Mouse (Mus musculus) ES-Bruce4 (cell line): ENCODE measurements around the gene Sept12. TPM values are rescaled to one million over a fixed set of nuclear protein-coding genes. Genes with fewer than 3 reads are reported as not detected.

Source experiments
- H3K27ac ChIP-seq: 2 replicates; pipeline ENCODE4 v1.5.1; 2012; ENCODE audit warnings: low read length, inconsistent platforms; ENCODE audit not compliant: insufficient read depth
- H3K27me3 ChIP-seq: 2 replicates; pipeline ENCODE4 v1.6.1; 2012; ENCODE audit warnings: mild to moderate bottlenecking, low read length, inconsistent platforms; ENCODE audit not compliant: control insufficient read depth, poor library complexity, insufficient read depth, severe bottlenecking
- H3K36me3 ChIP-seq: 2 replicates; pipeline ENCODE4 v1.6.1; 2012; ENCODE audit warnings: inconsistent platforms, mild to moderate bottlenecking, low read length, moderate library complexity; ENCODE audit not compliant: control insufficient read depth, poor library complexity, insufficient read depth, severe bottlenecking
- H3K4me1 ChIP-seq: one replicate; pipeline ENCODE4 v1.8.1; 2011; ENCODE audit warnings: low read length; ENCODE audit not compliant: control insufficient read depth, insufficient read depth
- H3K4me3 ChIP-seq: 2 replicates; pipeline ENCODE4 v1.5.1; 2011; ENCODE audit warnings: low read depth, mild to moderate bottlenecking, low read length
- H3K9ac ChIP-seq: 2 replicates; pipeline ENCODE4 v1.6.1; 2012; ENCODE audit warnings: low read depth, mild to moderate bottlenecking, inconsistent platforms; ENCODE audit not compliant: poor library complexity, severe bottlenecking
- H3K9me3 ChIP-seq: replicated peaks from 2 replicates; pipeline ENCODE4 v1.6.1; 2012; ENCODE audit warnings: mild to moderate bottlenecking, low read length, inconsistent platforms; ENCODE audit not compliant: control insufficient read depth, poor library complexity, insufficient read depth, severe bottlenecking
- CTCF ChIP-seq: IDR thresholded peaks from one replicate; pipeline ENCODE4 v1.8.1; 2011; ENCODE audit warnings: low read depth, low read length
- EP300 ChIP-seq: IDR thresholded peaks from 2 replicates; pipeline ENCODE4 v1.6.1; 2011; ENCODE audit warnings: low read depth, low read length; ENCODE audit not compliant: insufficient read depth
- POLR2A ChIP-seq: IDR thresholded peaks from one replicate; pipeline ENCODE4 v1.8.1; 2011; ENCODE audit warnings: low read length; ENCODE audit not compliant: insufficient read depth
- polyA plus RNA-seq: library from polyadenylated mRNA; stranded (reverse); fragments of >200 nt; gene quantifications from 2 replicates; pipeline ENCODE4 v1.2.4, GENCODE M21; 2011; ENCODE audit warnings: low read depth; ENCODE audit not compliant: missing spikeins, insufficient read depth, insufficient read length

Gene Sept12
- polyA plus RNA-seq, 1 experiment, result not detected

GRCm38 (mm10) chr16:5008076-5008475 is 10.4 kb upstream of the Sept12 start:
- peaks cover 4% of the 10 kb centered on the region for H3K4me1 ChIP-seq
- no peaks in the 10 kb centered on the region for H3K9me3 ChIP-seq
- H3K27me3 ChIP-seq, result no peaks in the 10 kb centered on the region
- H3K36me3 ChIP-seq, result no peaks in the 10 kb centered on the region
- TF ChIP-seq POLR2A (no peak), EP300 (no peak), CTCF (no peak)
- no peak overlapping the region for H3K9ac ChIP-seq
- H3K4me3 ChIP-seq, result no peak overlapping the region
- no peak overlapping the region for H3K27ac ChIP-seq

- TF ChIP-seq POLR2A (no peak), EP300 (no peak), CTCF (no peak)
- Histone ChIP-seq H3K36me3 (no peaks in the 10 kb centered on the region), H3K27me3 (no peaks in the 10 kb centered on the region), H3K4me1 (peaks cover 4% of the 10 kb centered on the region), H3K9me3 (no peaks in the 10 kb centered on the region), H3K9ac (peak overlapping the region; percentile 24; the same call in 1 of the 2 replicates), H3K27ac (no peak overlapping the region), H3K4me3 (peak overlapping the region; percentile 43)
Observed at GRCm38 (mm10) chr16:5007492-5007891, 9.8 kb upstream of the Sept12 start.

GRCm38 (mm10) chr16:5007067-5007466 is 9.4 kb upstream of the Sept12 start, which contains the start of gene Smim22:
Gene Smim22 (plus strand): TSS chr16:5007288.
- Histone ChIP-seq H3K27me3 (no peaks in the 10 kb centered on the region), H3K4me3 (peak within 1 kb of the TSS; percentile 43), H3K9me3 (no peaks in the 10 kb centered on the region), H3K9ac (peak within 1 kb of the TSS; percentile 24; the same call in 1 of the 2 replicates), H3K36me3 (no peaks in the 10 kb centered on the region), H3K4me1 (peaks cover 4% of the 10 kb centered on the region), H3K27ac (no peak within 1 kb of the TSS)
- no peak for TF ChIP-seq CTCF
- TF ChIP-seq POLR2A, result no peak
- no peak for TF ChIP-seq EP300

- Histone ChIP-seq H3K27ac (no peak overlapping the region), H3K36me3 (no peaks in the 10 kb centered on the region), H3K4me3 (no peak overlapping the region), H3K9me3 (no peaks in the 10 kb centered on the region), H3K27me3 (no peaks in the 10 kb centered on the region), H3K9ac (no peak overlapping the region), H3K4me1 (no peaks in the 10 kb centered on the region)
- TF ChIP-seq CTCF, result no peak
- no peak for TF ChIP-seq POLR2A
- TF ChIP-seq EP300, result no peak
Observed at GRCm38 (mm10) chr16:5000611-5001010, 3.0 kb upstream of the Sept12 start.

GRCm38 (mm10) chr16:4998984-4999383 is 1.3 kb upstream of the Sept12 start:
- Histone ChIP-seq H3K9ac (no peak overlapping the region), H3K4me1 (no peaks in the 10 kb centered on the region), H3K27me3 (no peaks in the 10 kb centered on the region), H3K27ac (no peak overlapping the region), H3K4me3 (no peak overlapping the region), H3K9me3 (no peaks in the 10 kb centered on the region), H3K36me3 (no peaks in the 10 kb centered on the region)
- TF ChIP-seq EP300, result no peak
- no peak for TF ChIP-seq POLR2A
- no peak for TF ChIP-seq CTCF

DNA sequence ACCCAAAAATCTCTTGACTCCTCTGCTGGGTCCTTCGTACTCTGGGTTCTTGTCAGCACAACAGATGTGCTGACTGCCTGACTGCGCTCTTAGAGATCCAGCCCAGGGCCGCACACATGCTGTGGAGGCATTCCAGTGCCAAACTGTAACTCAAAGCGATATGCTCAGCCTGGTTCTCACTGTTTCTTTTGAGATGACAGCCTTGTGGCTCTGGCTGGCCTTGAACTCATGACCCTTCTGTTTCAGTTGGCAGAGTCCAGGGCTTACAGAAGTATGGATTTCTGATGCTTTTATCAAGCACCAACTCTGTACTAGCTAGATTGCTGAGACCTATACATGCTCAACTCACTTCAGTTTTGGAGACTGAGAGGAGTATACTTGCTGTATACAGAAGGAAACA is 4.4 kb downstream of the Sept12 start:
- TF ChIP-seq CTCF (no peak), EP300 (no peak), POLR2A (no peak)
- Histone ChIP-seq H3K36me3 (no peaks in the 10 kb centered on the region), H3K4me1 (no peaks in the 10 kb centered on the region), H3K9me3 (no peaks in the 10 kb centered on the region), H3K27ac (no peak overlapping the region), H3K9ac (no peak overlapping the region), H3K4me3 (no peak overlapping the region), H3K27me3 (no peaks in the 10 kb centered on the region)
